Mouse (Mus musculus) stomach, embryonic 15.5 days (tissue): ENCODE data around the gene Nrxn2. TPM values are rescaled to one million over a fixed set of nuclear protein-coding genes. Genes with fewer than 3 reads are reported as not detected.
A peak's percentile ranks its signal among the peaks of the same experiment; 100 is the strongest.

Source experiments
- ATAC-seq: fragments of 200-750 bp; cut with Nextera tagmentation; 2 replicates; pipeline ENCODE4 v1.8.0; 2017; ENCODE audit warnings: low read depth, moderate number of reproducible peaks, moderate TSS enrichment; ENCODE audit not compliant: insufficient read depth, low FRiP score
- H3K27ac ChIP-seq: fragments of 300-500 bp; sonication (generic); 2 replicates; pipeline ENCODE4 v1.5.1; 2015; ENCODE audit warnings: mild to moderate bottlenecking, inconsistent platforms
- H3K27me3 ChIP-seq: fragments of 300-500 bp; sonication (generic); replicated peaks from 2 replicates; pipeline ENCODE4 v1.6.1; 2015; ENCODE audit warnings: inconsistent platforms
- H3K36me3 ChIP-seq: fragments of 300-500 bp; sonication (generic); 2 replicates; pipeline ENCODE4 v1.6.1; 2015; ENCODE audit warnings: inconsistent platforms
- H3K4me1 ChIP-seq: fragments of 300-500 bp; sonication (generic); 2 replicates; pipeline ENCODE4 v1.6.1; 2015; ENCODE audit warnings: inconsistent platforms
- H3K4me2 ChIP-seq: fragments of 300-500 bp; sonication (generic); 2 replicates; pipeline ENCODE4 v1.6.1; 2015; ENCODE audit warnings: mild to moderate bottlenecking, inconsistent platforms
- H3K4me3 ChIP-seq: fragments of 300-500 bp; sonication (generic); replicated peaks from 2 replicates; pipeline ENCODE4 v1.5.1; 2015; ENCODE audit warnings: inconsistent platforms
- H3K9ac ChIP-seq: fragments of 300-500 bp; sonication (generic); 2 replicates; pipeline ENCODE4 v1.6.1; 2015; ENCODE audit warnings: inconsistent platforms
- H3K9me3 ChIP-seq: fragments of 300-500 bp; sonication (generic); 2 replicates; pipeline ENCODE4 v1.6.1; 2016; ENCODE audit warnings: inconsistent platforms
- WGBS: fragments of 180-500 bp; shearing (Covaris S2); methylation state at CpG from one replicate; pipeline ENCODE4 v1.1.7; 2015; 5-methylcytosine and 5-hydroxymethylcytosine counted together
- polyA plus RNA-seq: library from polyadenylated mRNA; unstranded; fragments of >200 nt; fragmentation: Nextera tagmentation; extraction: Ambion mirVana; gene quantifications from 2 replicates; pipeline ENCODE4 v1.2.1, GENCODE M21; 2015

Gene Nrxn2
- polyA plus RNA-seq, 1 experiment from 2014 or later = 1.4 TPM

DNA sequence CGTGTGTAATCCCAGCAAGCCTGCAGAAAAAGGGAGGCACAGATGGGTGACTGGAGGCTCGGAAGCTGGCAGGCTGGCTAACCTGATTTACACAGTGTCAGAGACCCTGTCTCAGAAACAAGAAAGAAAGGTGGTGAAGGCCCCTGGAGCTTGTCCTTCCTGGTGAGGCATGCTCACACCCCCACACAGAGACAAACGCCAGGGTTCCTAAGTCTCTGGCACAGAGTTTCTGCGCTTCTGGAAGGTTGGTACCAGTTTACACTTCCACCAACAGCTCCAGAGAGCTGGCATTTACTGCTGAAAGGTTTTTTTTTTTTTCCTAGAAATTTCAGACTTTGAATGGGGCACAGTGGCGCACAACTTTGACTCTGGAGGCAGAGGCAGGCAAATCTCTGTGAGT is 22.3 kb upstream of the Nrxn2 start:
- H3K4me1 ChIP-seq = peaks cover 26% of the 10 kb centered on the region
- no peaks in the 10 kb centered on the region for H3K36me3 ChIP-seq
- no peaks in the 10 kb centered on the region for H3K9me3 ChIP-seq
- H3K4me2 ChIP-seq = no peak overlapping the region
- no peak overlapping the region for H3K4me3 ChIP-seq
- H3K9ac ChIP-seq = no peak overlapping the region
- 82% methylated on average over 5 of the region's 5 CpGs for WGBS
- H3K27me3 ChIP-seq = peaks cover 15% of the 10 kb centered on the region
- ATAC-seq = no peak
- H3K27ac ChIP-seq = no peak overlapping the region

DNA sequence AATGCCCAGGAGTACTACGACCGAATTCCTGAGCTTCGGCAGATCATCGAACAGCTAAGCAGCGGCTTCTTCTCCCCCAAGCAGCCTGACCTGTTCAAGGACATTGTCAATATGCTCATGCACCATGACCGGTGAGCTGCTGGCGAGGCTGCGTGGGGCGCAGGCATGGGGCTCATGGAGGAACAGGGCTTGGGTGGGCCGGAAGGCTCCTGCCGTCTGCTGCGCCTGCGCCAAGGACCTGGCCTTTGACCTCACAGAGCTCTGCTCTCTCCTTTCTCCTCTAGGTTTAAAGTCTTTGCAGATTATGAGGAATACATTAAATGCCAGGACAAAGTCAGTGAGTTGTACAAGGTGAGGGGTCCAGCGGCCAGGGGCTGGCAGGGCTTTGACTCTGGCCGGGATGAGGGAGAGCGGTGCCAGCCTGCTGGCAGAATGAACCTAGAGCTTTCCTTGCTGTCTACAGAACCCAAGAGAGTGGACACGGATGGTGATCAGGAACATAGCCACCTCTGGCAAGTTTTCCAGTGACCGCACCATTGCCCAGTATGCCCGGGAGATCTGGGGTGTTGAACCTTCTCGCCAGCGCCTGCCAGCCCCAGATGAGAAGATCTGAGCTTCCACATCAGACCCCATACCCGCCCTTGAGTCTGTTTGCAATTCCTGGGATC is 20.8 kb upstream of the Nrxn2 start:
- H3K27ac ChIP-seq = no peak overlapping the region
- 85% methylated on average over 22 of the region's 22 CpGs for WGBS
- peaks cover 16% of the 10 kb centered on the region for H3K27me3 ChIP-seq
- peaks cover 36% of the 10 kb centered on the region for H3K4me1 ChIP-seq
- H3K36me3 ChIP-seq = no peaks in the 10 kb centered on the region
- no peaks in the 10 kb centered on the region for H3K9me3 ChIP-seq
- H3K4me2 ChIP-seq = peak overlapping the region; percentile 98; the same call in 1 of the 2 replicates
- H3K9ac ChIP-seq = no peak overlapping the region
- H3K4me3 ChIP-seq = no peak overlapping the region
- no peak for ATAC-seq

DNA sequence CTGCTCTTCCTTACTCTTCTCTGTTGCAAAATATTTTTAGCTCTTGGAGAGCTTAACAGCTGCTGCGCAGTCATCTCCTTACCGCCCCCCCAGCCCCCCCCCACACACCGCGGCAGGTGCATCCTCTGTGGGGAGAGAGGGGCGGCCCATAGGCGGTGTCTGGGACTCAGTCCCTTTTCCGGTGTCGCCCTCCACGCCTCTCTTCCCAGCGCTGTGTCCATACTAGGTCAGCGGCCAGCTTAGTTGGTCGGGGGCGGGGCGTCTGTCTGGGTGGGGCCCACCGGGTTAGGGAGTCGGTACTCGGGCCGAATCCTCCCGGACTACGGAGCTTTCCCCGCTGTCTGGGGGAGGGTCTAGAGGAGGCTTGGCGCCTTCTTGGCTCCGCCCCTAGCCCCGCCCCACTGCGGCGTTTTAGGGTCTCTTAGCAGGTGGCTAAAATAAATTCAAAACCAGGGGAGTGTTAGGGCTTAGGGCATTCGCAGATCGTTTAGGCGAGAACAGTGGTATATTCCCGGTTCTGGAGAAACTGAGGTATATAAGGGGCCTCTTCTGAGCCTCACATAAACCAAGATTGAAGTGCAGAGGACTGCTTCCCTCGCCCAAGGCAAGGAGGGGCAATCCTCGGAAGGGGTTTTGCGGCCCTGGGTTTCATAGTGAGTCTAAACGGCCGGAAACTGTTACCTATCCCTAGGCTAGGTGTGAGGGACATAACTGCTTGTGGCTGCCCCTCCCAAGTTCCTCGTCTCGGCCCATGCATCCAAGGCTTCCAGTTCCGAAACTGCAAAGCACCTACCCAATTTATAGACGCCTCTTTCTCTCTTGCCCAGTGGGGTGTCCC is 19.9 kb upstream of the Nrxn2 start:
- peak overlapping the region; percentile 67 for H3K27ac ChIP-seq
- under 1% methylated on average over 39 of the region's 39 CpGs for WGBS
- no peaks in the 10 kb centered on the region for H3K9me3 ChIP-seq
- peaks cover 37% of the 10 kb centered on the region for H3K4me1 ChIP-seq
- no peaks in the 10 kb centered on the region for H3K36me3 ChIP-seq
- H3K4me2 ChIP-seq = peak overlapping the region; percentile 98
- peak overlapping the region; percentile 51 for H3K4me3 ChIP-seq
- peak overlapping the region; percentile 22; the same call in 1 of the 2 replicates for H3K9ac ChIP-seq
- H3K27me3 ChIP-seq = peaks cover 19% of the 10 kb centered on the region
- peak; percentile 59; the same call in 1 of the 2 replicates for ATAC-seq

DNA sequence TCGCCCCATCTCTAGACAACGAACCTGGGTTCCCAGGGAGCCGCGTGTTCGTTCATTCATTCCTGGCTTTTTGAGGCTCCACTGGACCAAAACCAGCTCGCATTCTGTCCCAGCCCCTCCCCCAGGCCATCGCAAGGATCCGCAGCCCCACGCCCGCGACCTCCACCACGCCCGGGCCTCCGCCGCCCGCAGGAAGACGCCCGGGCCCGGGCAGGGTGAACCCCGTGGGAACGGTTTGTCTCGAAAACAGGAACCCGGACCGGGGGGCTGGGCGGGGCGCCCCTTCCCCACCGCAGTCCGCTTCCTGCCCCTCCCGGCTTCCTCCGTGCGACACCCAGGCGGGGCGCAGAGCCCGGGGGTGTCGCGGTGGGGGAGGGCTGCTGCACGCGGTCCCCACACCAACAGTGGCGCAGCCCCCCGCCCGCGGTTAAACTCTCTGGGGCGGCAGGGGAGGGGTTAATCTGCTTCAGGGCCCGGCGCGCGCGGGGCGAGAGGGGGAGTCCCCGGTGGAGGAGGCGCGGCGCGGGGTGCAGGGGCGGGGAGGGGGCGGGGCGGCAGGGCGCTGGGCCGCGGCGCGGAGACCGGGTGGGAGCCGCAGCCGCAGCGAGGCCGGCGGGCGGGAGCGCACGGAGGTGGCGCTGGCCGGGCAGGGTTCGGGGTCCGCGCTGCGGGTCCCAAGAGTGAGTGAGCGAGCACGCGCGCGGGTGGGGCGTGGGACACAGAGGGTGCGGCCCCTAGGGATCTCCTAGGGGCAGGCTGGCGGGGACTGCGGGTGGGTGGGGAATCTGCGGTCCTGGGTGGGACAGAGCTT is 19.0 kb upstream of the Nrxn2 start, which contains the start of gene Rasgrp2:
Gene Rasgrp2 (plus strand): TSS at position 56 of the 811 bp plus-strand sequence.
- Histone ChIP-seq H3K9me3 (no peaks in the 10 kb centered on the region), H3K4me3 (peak within 1 kb of the TSS; percentile 51), H3K27me3 (peaks cover 19% of the 10 kb centered on the region), H3K27ac (peak within 1 kb of the TSS; percentile 67), H3K36me3 (no peaks in the 10 kb centered on the region), H3K4me2 (peak within 1 kb of the TSS; percentile 98), H3K4me1 (peaks cover 37% of the 10 kb centered on the region), H3K9ac (peak within 1 kb of the TSS; percentile 22; the same call in 1 of the 2 replicates)
- ATAC-seq = no peak
- WGBS = under 1% methylated on average over 82 of the region's 87 CpGs

DNA sequence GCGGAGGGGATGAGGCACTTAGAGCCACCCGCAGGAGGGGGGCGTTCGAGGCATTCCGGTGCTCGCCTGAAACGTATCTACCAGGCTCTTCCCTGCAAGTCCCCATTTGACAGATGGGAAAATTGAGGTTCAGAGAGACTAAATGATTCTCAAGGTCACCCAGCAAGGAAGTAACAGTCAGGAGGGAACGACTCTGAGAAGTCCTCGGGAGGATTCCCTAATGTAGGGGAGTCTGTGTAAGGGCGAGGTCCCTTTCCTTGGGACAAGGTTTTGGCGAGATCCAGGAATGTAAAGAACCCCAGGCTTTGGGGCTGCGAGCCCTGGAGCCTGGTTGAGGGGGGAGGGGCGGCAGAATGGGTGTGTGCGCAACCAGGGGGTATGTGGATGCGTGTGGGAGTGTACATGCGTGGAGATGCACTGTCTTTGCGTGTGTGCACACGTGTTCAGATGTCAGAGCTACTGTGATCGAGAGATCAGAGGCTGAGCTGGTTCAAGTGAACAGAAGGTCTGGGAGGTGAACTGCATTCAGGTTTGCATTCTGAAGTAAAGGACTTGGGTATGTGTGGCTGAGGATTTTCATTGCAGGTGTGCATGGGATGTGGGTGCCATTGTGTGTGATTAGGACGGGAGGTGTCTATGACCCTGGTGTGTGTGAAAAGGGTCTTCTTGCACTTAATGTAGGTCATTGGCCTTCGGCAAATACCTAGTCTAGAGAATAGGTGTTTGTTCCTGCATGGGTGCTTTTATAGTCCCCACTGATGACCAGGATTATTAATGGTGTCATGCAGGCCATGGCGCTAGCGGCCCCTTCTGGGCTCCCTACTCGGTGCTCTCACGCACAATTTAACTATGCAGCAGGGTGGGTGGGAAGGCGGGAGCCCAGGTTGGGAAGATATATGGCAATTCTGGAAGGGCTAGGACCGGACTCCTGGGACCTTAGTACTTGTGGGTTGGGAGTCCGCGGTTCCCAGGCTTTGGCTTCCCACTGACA is 18.1 kb upstream of the Nrxn2 start:
- whole genome bisulfite sequencing = 2% methylated on average over 29 of the region's 29 CpGs
- ATAC-seq = no peak; the same call in 1 of the 2 replicates
- peaks cover 19% of the 10 kb centered on the region for H3K27me3 ChIP-seq
- H3K4me2 ChIP-seq = peak overlapping the region; percentile 98
- H3K4me3 ChIP-seq = peak overlapping the region; percentile 51
- H3K36me3 ChIP-seq = no peaks in the 10 kb centered on the region
- H3K27ac ChIP-seq = peak overlapping the region; percentile 67; the same call in 1 of the 2 replicates
- H3K9ac ChIP-seq = no peak overlapping the region
- H3K4me1 ChIP-seq = peaks cover 37% of the 10 kb centered on the region
- no peaks in the 10 kb centered on the region for H3K9me3 ChIP-seq

DNA sequence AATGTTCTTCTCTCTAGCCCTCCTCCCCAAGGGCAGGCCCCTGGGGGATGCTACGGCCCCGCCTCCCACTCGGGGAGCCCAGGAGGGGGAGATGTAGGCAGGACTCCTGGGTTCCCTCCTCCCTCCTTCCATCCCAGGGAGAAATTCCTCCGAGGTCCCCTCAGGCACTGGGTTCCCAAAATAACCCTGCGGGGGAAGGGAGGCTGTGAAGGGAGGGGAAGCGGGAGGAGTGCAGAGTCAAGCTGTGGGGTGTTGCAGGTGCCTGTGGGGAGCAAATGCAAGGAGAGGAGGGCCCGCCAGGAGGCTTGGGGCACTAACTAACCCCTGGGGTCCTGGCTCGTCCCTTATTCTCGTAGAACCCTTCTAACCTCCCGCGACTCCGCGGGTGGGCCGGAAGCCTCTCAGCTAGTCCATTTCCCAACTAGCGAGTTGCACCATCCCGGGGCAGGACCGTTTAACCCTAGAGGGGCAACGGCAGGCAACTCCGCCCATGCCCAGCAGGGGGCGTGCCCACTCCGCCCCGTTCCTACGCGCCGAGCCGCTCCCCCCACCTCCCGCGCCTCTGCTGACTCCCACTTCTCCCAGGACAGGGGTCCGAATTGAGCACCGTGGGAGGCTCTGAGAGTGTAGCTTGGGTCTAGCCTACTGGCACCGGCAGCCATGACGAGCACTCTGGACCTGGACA is 17.3 kb upstream of the Nrxn2 start:
- Histone ChIP-seq H3K27me3 (peaks cover 19% of the 10 kb centered on the region), H3K4me1 (peaks cover 37% of the 10 kb centered on the region), H3K9ac (no peak overlapping the region), H3K9me3 (no peaks in the 10 kb centered on the region), H3K4me2 (peak overlapping the region; percentile 98), H3K36me3 (no peaks in the 10 kb centered on the region), H3K27ac (peak overlapping the region; percentile 67), H3K4me3 (peak overlapping the region; percentile 51)
- peak; percentile 19; the same call in 1 of the 2 replicates for ATAC-seq
- WGBS = under 1% methylated on average over 32 of the region's 32 CpGs

DNA sequence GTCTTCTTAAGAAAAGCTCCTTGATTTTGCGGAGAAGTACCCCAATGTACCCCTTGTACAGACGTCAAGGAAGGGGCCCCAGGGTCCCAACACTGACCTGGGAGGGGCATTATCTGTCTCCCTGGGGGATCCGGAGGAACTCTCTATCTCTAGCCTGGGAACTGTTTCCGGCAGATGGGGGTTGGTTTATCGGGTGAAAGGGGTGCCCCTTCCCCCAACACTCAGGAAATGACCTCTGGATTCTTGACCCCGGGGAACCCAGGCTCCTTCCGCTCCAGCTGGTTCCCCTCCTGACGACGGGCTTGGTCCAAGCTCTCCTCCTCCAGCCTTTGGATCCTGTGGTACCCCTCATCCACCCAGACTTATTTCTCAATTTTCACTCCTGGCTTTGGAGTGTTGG is 16.6 kb upstream of the Nrxn2 start:
- H3K4me1 ChIP-seq = peaks cover 37% of the 10 kb centered on the region
- H3K36me3 ChIP-seq = no peaks in the 10 kb centered on the region
- no peak overlapping the region for H3K27ac ChIP-seq
- H3K4me2 ChIP-seq = peak overlapping the region; percentile 98
- peaks cover 19% of the 10 kb centered on the region for H3K27me3 ChIP-seq
- no peaks in the 10 kb centered on the region for H3K9me3 ChIP-seq
- no peak for ATAC-seq
- no peak overlapping the region for H3K9ac ChIP-seq
- peak overlapping the region; percentile 51 for H3K4me3 ChIP-seq
- WGBS = 8% methylated on average over 9 of the region's 9 CpGs

DNA sequence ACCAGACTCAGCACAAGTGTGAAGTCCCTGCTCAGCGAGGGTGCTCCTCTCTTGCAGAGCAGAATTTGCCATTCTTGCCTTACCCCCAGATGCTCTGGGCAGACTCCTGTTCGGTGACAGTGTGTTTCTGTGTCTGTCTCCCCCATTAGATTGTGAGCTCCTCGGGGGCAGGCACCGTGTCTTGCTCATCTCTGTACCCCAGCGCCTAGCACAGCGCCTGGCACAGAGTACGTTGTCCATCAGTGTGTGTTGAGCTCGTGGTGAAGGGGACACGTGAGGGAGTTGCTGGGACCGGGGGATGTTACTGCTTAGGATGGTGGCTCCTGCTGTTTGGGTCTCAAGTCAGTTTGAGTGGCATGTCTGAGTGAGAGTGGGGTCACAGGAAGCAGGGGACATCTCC is 14.7 kb upstream of the Nrxn2 start:
- Histone ChIP-seq H3K4me3 (no peak overlapping the region), H3K4me2 (no peak overlapping the region), H3K36me3 (no peaks in the 10 kb centered on the region), H3K27me3 (peaks cover 14% of the 10 kb centered on the region), H3K9me3 (no peaks in the 10 kb centered on the region), H3K9ac (no peak overlapping the region), H3K27ac (no peak overlapping the region), H3K4me1 (peaks cover 27% of the 10 kb centered on the region)
- no peak for ATAC-seq
- WGBS = 79% methylated on average over 10 of the region's 10 CpGs

DNA sequence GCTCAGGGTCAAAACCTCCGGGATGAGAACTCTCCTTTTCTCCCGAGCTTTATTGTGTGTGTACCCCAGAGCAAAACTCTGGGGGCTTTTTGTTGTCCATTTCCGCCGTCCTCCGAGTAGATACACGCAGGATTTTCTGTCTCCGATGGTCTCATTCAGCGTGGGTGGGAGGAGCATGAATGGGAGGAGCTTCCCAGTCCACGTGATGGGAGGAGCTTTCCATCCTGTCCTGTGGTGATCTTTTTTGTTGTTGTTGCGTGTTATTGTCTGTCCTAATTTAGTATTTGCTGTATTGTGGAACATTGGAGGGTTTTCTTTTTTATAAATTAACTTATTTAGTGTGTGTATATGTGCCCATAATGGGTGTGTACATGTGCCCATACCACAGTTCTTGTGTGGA is 13.1 kb upstream of the Nrxn2 start:
- H3K27me3 ChIP-seq = peaks cover 11% of the 10 kb centered on the region; the same call in 1 of the 2 replicates
- no peak overlapping the region for H3K9ac ChIP-seq
- no peaks in the 10 kb centered on the region for H3K36me3 ChIP-seq
- H3K4me2 ChIP-seq = no peak overlapping the region
- H3K9me3 ChIP-seq = no peaks in the 10 kb centered on the region
- no peak for ATAC-seq
- WGBS = 71% methylated on average over 10 of the region's 10 CpGs
- no peak overlapping the region for H3K4me3 ChIP-seq
- H3K4me1 ChIP-seq = peaks cover 20% of the 10 kb centered on the region
- H3K27ac ChIP-seq = no peak overlapping the region

DNA sequence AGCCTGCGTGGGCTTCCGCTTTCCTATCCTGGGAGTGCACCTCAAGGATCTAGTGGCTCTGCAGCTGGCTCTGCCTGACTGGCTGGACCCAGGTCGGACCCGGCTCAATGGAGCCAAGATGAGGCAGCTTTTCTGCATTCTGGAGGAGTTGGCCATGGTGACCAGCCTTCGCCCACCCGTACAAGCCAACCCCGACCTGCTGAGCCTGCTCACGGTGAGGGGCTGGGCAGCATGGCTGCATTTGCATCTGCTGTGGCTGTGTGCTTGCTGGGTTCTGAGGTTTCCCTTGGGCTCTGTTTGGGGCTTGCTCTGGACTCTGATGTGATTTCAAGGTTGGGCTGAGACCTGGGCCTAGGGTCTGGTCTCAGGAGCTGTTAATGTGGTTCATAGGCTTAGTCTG is 11.4 kb upstream of the Nrxn2 start:
- Histone ChIP-seq H3K4me3 (no peak overlapping the region), H3K27ac (no peak overlapping the region), H3K9ac (no peak overlapping the region), H3K4me2 (no peak overlapping the region), H3K9me3 (no peaks in the 10 kb centered on the region), H3K4me1 (0 out of 2 replicates have a peak, but pooled peaks cover 5% of the 10 kb centered on the region), H3K27me3 (0 out of 2 replicates have a peak, but pooled peaks cover 3% of the 10 kb centered on the region), H3K36me3 (no peaks in the 10 kb centered on the region)
- no peak for ATAC-seq
- 81% methylated on average over 8 of the region's 8 CpGs for WGBS
